Mouse (Mus musculus) embryonic facial prominence, embryonic 10.5 days (tissue): Measurements from ENCODE around the gene H2al2c. TPM values are rescaled to one million over a fixed set of nuclear protein-coding genes. Genes with fewer than 3 reads are reported as not detected.
"Not testable (repeated sequence)": the region's sequence is repeated elsewhere in the genome, so short reads cannot be mapped to it uniquely, and the experiment has no call there.

Experiments
- DNase-seq: peaks from one replicate; pipeline ENCODE4 v3.0.0-alpha.2; 2017; ENCODE audit warnings: low spot score
- H3K27ac ChIP-seq: fragments of 300-500 bp; sonication (generic); replicated peaks from 2 replicates; pipeline ENCODE4 v1.5.1; 2016; ENCODE audit warnings: mild to moderate bottlenecking
- H3K27me3 ChIP-seq: fragments of 300-500 bp; sonication (generic); replicated peaks from 2 replicates; pipeline ENCODE4 v1.6.1; 2016; ENCODE audit warnings: low read depth, mild to moderate bottlenecking; ENCODE audit not compliant: poor library complexity, severe bottlenecking
- H3K36me3 ChIP-seq: fragments of 300-500 bp; sonication (generic); replicated peaks from 2 replicates; pipeline ENCODE4 v1.6.1; 2016; ENCODE audit warnings: mild to moderate bottlenecking, moderate library complexity
- H3K4me1 ChIP-seq: fragments of 300-500 bp; sonication (generic); 2 replicates; pipeline ENCODE4 v1.6.1; 2016
- H3K4me3 ChIP-seq: fragments of 300-500 bp; sonication (generic); 2 replicates; pipeline ENCODE4 v1.5.1; 2016; ENCODE audit warnings: mild to moderate bottlenecking, moderate library complexity
- H3K9me3 ChIP-seq: fragments of 300-500 bp; sonication (generic); 2 replicates; pipeline ENCODE4 v1.6.1; 2016; ENCODE audit warnings: mild to moderate bottlenecking
- WGBS: fragments of 180-500 bp; shearing (Covaris S2); methylation state at CpG from one replicate; pipeline ENCODE4 v1.1.7; 2016; 5-methylcytosine and 5-hydroxymethylcytosine counted together
- polyA plus RNA-seq: library from polyadenylated mRNA; unstranded; fragments of >200 nt; fragmentation: Nextera tagmentation; extraction: Ambion mirVana; gene quantifications from 2 replicates; pipeline ENCODE4 v1.2.1, GENCODE M21; 2016

Gene H2al2c
- polyA plus RNA-seq: not detected in 2 replicates

- not testable (repeated sequence) for DNase-seq, H3K4me3 ChIP-seq, H3K27ac ChIP-seq, H3K4me1 ChIP-seq, H3K36me3 ChIP-seq, H3K9me3 ChIP-seq, H3K27me3 ChIP-seq
- no CpG with 5 or more reads among the region's 4 CpGs for WGBS
Measured at GRCm38 (mm10) chrY:2598799-2599198, at the start of gene H2al2c. H2al2c (plus strand) TSS chrY:2599099.

Other genes with a start within 250 kb of the H2al2c start
- not detected in 2 replicates for gene Sry, start 64.6 kb downstream of the H2al2c start, polyA plus RNA-seq
- not detected in 2 replicates for gene H2al2b, start 121.6 kb downstream of the H2al2c start, polyA plus RNA-seq
- not detected in 2 replicates for gene Gm4064, start 197.1 kb downstream of the H2al2c start, polyA plus RNA-seq
- not detected in 2 replicates for gene Rbmy, start 231.6 kb downstream of the H2al2c start, polyA plus RNA-seq
- not detected in 2 replicates for gene Gm10256, start 231.6 kb downstream of the H2al2c start, polyA plus RNA-seq